Mouse (Mus musculus) liver, embryonic 14.5 days (tissue): Measurements from ENCODE around the gene Chaf1a. TPM values are rescaled to one million over a fixed set of nuclear protein-coding genes. Genes with fewer than 3 reads are reported as not detected.

ENCODE experiments used
- ATAC-seq: fragments of 200-750 bp; cut with Nextera tagmentation; 2 replicates; pipeline ENCODE4 v1.8.0; 2017; ENCODE audit warnings: moderate number of reproducible peaks, mild to moderate bottlenecking, moderate library complexity; ENCODE audit not compliant: insufficient read depth
- DNase-seq, 3 experiments: peaks; one replicate each; pipeline ENCODE4 v3.0.0-alpha.2; 2012 to 2013; ENCODE audit warnings: low read depth in 3 of 3, low spot score in 3 of 3
- H3K27ac ChIP-seq: fragments of 300-500 bp; sonication (generic); 2 replicates; pipeline ENCODE4 v1.5.1; 2014; ENCODE audit warnings: moderate library complexity, mild to moderate bottlenecking, control low read depth, inconsistent platforms
- H3K27me3 ChIP-seq: fragments of 300-500 bp; sonication (generic); 2 replicates; pipeline ENCODE4 v1.6.1; 2014; ENCODE audit warnings: mild to moderate bottlenecking, low read length, moderate library complexity; ENCODE audit not compliant: control insufficient read depth, insufficient read depth
- H3K36me3 ChIP-seq: fragments of 300-500 bp; sonication (generic); replicated peaks from 2 replicates; pipeline ENCODE4 v1.6.1; 2014; ENCODE audit warnings: low read depth; ENCODE audit not compliant: control insufficient read depth, insufficient read depth
- H3K4me1 ChIP-seq, 2 experiments: fragments of 200-500 bp in 1 of 2; fragments of 300-500 bp in 1 of 2; sonication (generic) in 1 of 2; replicated peaks; 2 replicates each; pipeline ENCODE4 v1.6.1; 2012 to 2014; ENCODE audit warnings: antibody characterized with exemption in 1 of 2, inconsistent platforms in 1 of 2, low read length in 1 of 2; ENCODE audit not compliant: control insufficient read depth in 2 of 2, insufficient read depth in 2 of 2
- H3K4me2 ChIP-seq: fragments of 300-500 bp; sonication (generic); 2 replicates; pipeline ENCODE4 v1.6.1; 2014; ENCODE audit warnings: low read depth, mild to moderate bottlenecking, control low read depth, moderate library complexity
- H3K4me3 ChIP-seq, 2 experiments: fragments of 200-500 bp in 1 of 2; fragments of 300-500 bp in 1 of 2; sonication (generic) in 1 of 2; 2 replicates each; pipeline ENCODE4 v1.5.1; 2012 to 2014; ENCODE audit warnings: low read depth in 2 of 2, low read length in 2 of 2, mild to moderate bottlenecking in 2 of 2, control low read depth in 1 of 2, inconsistent platforms in 1 of 2, moderate library complexity in 1 of 2; ENCODE audit not compliant: insufficient read depth in 1 of 2
- H3K9ac ChIP-seq: fragments of 300-500 bp; sonication (generic); replicated peaks from 2 replicates; pipeline ENCODE4 v1.6.1; 2014; ENCODE audit warnings: mild to moderate bottlenecking, control low read depth, moderate library complexity
- H3K9me3 ChIP-seq: fragments of 300-500 bp; sonication (generic); 2 replicates; pipeline ENCODE4 v1.6.1; 2016; ENCODE audit warnings: low read length, mixed read lengths; ENCODE audit not compliant: control insufficient read depth
- CTCF ChIP-seq: IDR thresholded peaks from 2 replicates; pipeline ENCODE4 v1.5.1; 2016; ENCODE audit warnings: antibody characterized with exemption, low read depth, control low read depth
- EP300 ChIP-seq: IDR thresholded peaks from 2 replicates; pipeline ENCODE4 v1.6.1; 2016; ENCODE audit warnings: antibody characterized with exemption, low read depth
- WGBS: fragments of 180-500 bp; shearing (Covaris S2); extraction: QIAGEN DNeasy Blood & Tissue Kit; methylation state at CpG from one replicate; pipeline ENCODE4 v1.1.7; 2014; ENCODE audit not compliant: insufficient replicate concordance; 5-methylcytosine and 5-hydroxymethylcytosine counted together
- polyA plus RNA-seq, 2 experiments: library from polyadenylated mRNA; depleted of rRNA in 1 of 2; stranded (reverse) in 1 of 2; unstranded in 1 of 2; fragments of >200 nt; fragmentation: Nextera tagmentation in 1 of 2; extraction: Ambion mirVana in 1 of 2; gene quantifications; 2 replicates each; pipeline versions ENCODE4 v1.2.1 to v1.2.3; 2012 to 2014

Chaf1a gene
- polyA plus RNA-seq, 2 experiments = 10.2 to 14.6 TPM

- H3K4me2 ChIP-seq = no peak overlapping the region
- no peaks in the 10 kb centered on the region for H3K27me3 ChIP-seq
- peaks cover 17% of the 10 kb centered on the region for H3K36me3 ChIP-seq
- H3K9me3 ChIP-seq = no peaks in the 10 kb centered on the region
- DNase-seq (no peak), ATAC-seq (no peak)
- H3K9ac ChIP-seq = no peak overlapping the region
- no peaks in the 10 kb centered on the region for H3K4me1 ChIP-seq
- no peak overlapping the region for H3K4me3 ChIP-seq
- WGBS = 84% methylated on average over 9 of the region's 9 CpGs
- H3K27ac ChIP-seq = no peak overlapping the region
- TF ChIP-seq CTCF = no peak
- TF ChIP-seq EP300 = no peak
Measured at GRCm38 (mm10) chr17:56015293-56015692, 24.9 kb upstream of the Chaf1a start.

- Histone ChIP-seq H3K27ac (no peak overlapping the region), H3K4me1 (no peaks in the 10 kb centered on the region), H3K9me3 (no peaks in the 10 kb centered on the region), H3K9ac (no peak overlapping the region), H3K27me3 (no peaks in the 10 kb centered on the region), H3K36me3 (peaks cover 17% of the 10 kb centered on the region), H3K4me3 (no peak overlapping the region), H3K4me2 (no peak overlapping the region)
- WGBS = 82% methylated on average over 8 of the region's 8 CpGs
- TF ChIP-seq EP300 (no peak), CTCF (no peak)
- DNase-seq (no peak), ATAC-seq (no peak)
Measured at GRCm38 (mm10) chr17:56016382-56016781, 23.9 kb upstream of the Chaf1a start.

DNA sequence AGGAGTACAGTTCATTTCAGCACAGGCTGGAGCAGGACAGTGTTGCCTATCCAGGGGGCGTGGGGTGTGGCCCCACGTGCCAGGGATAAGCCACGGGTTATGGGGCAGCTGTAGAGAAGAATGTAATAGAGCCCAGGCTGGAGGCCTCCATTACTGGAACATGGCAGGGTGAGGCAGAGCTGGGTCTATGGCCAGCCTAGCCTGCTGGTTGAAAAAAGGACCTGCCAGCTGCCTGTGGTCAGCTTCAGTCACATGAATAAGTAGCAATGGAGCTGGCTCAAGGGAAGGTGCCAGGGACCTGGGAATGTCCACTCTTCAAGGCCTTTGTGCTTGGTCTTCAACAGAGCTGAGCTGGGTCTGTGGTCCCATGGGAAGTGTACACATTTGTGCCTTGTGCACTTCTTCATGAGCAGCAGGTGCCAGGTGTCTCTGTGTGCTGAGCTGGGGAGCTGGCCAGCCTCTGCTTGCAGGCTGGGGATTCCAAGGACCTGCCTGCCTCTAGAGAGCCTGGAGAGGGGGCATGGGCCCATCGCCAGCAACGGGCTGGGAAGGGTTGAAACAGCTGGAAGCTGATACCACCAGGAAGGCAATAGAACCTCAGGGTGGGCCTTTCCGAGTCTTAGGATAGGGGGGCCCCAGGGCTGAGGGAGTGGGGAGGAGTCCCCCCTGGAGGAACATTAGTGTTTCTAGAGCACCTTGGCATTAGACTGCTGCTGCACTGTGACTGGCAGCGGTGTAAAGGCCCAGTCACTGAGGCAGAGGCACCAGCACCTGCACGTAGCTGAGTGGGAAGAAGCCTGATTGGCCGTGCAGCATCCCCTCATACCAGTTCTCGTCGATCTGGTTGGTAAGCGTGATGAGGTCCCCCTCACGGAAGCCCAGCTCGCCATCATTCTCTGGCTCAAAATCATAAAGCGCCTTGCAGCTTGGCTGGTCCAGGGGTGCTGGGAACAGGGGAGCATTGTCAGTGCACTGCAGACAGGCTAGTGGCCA lies 23.1 kb upstream of the Chaf1a start:
- no peak overlapping the region for H3K4me3 ChIP-seq
- H3K27ac ChIP-seq = no peak overlapping the region
- peaks cover 17% of the 10 kb centered on the region for H3K36me3 ChIP-seq
- H3K4me1 ChIP-seq = no peaks in the 10 kb centered on the region
- DNase-seq (no peak), ATAC-seq (no peak)
- H3K9ac ChIP-seq = no peak overlapping the region
- TF ChIP-seq EP300 = no peak
- WGBS = 80% methylated on average over 15 of the region's 15 CpGs
- no peaks in the 10 kb centered on the region for H3K9me3 ChIP-seq
- no peaks in the 10 kb centered on the region for H3K27me3 ChIP-seq
- H3K4me2 ChIP-seq = no peak overlapping the region

DNA sequence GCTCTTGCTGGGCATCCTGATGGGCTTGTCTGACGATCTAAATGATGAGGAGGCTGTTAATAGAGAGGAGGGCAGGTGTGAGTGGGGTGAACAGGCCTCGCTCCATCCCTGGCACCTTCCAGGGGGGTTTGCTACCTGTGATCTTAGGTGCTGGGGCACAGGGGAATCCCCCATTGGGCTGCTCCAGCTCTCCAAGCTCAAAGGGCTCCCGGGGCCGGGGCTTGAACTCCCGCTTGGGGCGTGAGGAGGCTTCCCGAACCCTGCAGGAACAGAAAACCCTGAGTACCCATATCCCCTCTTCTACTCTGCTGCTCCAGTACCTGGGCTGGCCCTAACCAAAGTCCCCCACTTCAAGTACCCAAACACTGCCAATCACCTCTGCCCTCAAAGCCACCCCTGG lies 22.4 kb upstream of the Chaf1a start:
- peaks cover 17% of the 10 kb centered on the region for H3K36me3 ChIP-seq
- no peak overlapping the region for H3K27ac ChIP-seq
- H3K9ac ChIP-seq = no peak overlapping the region
- no peak overlapping the region for H3K4me3 ChIP-seq
- TF ChIP-seq CTCF = no peak
- no peak for TF ChIP-seq EP300
- WGBS = 86% methylated on average over 7 of the region's 7 CpGs
- DNase-seq (no peak), ATAC-seq (no peak)
- H3K9me3 ChIP-seq = no peaks in the 10 kb centered on the region
- 0 out of 4 replicates have a peak, but pooled peaks cover 0 to 2% of the 10 kb centered on the region in 2 experiments for H3K4me1 ChIP-seq
- H3K4me2 ChIP-seq = no peak overlapping the region
- no peaks in the 10 kb centered on the region for H3K27me3 ChIP-seq

DNA sequence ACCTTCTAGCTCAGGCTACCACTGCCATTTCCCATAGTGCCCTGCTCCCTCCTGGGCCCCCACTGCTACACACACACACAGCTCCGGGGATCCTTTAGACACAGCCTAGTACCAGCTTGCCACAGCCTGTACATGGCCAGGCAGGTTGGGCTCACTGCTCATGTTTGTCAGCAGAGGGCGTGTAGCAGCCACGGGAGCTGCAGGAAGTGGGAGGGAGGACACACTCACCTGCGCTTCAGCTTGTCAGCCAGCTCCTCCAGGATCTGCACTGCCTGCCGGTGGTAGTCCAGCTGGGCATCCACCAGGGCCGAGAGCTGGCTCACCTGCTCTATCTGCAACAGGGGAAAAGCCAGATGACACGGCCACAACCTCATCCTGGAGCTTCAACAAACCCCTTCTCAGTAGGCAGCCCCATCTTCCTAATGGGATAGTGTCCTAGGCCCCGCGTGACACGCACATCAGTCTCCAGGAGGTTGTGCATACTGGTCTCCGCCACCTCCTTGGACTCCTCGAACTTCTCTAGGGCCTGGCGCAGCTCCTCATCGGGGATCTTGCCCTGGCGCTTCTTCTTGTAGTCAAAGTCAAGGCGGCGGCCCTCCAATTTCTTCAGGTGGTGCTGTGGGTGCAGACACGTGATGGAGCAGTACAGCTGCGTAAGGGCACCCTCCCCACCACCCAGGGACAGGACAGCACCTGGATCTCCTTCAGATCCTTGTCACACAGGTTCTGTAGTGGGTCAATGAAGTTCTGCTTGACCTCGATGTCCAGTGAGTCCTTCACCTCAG lies 21.7 kb upstream of the Chaf1a start:
- no peaks in the 10 kb centered on the region for H3K9me3 ChIP-seq
- H3K4me2 ChIP-seq = no peak overlapping the region
- peaks cover 17% of the 10 kb centered on the region for H3K36me3 ChIP-seq
- H3K27ac ChIP-seq = no peak overlapping the region
- TF ChIP-seq CTCF (peak; percentile 73), EP300 (no peak)
- H3K4me3 ChIP-seq = no peak overlapping the region
- no peak overlapping the region for H3K9ac ChIP-seq
- no peaks in the 10 kb centered on the region for H3K27me3 ChIP-seq
- WGBS = 72% methylated on average over 20 of the region's 20 CpGs
- no peak for DNase-seq
- 0 out of 2 replicates have a peak, but pooled peaks have one; percentile 16 for ATAC-seq
- H3K4me1 ChIP-seq = peaks cover 0 to 4% of the 10 kb centered on the region in 2 experiments; a peak in 1 of 4 replicates
